Mouse (Mus musculus): Measurements from ENCODE around the gene B430305J03Rik.

B430305J03Rik gene

GRCm38 (mm10) chr3:61348036-61348614 is 17.6 kb downstream of the B430305J03Rik start:
- DNase-seq = no peak

GRCm38 (mm10) chr3:61345636-61346035 is 20.1 kb downstream of the B430305J03Rik start:
- no peak for DNase-seq

GRCm38 (mm10) chr3:61344031-61344430 is 21.7 kb downstream of the B430305J03Rik start:
- no peak for DNase-seq

- DNase-seq = peak in 1 of 2 experiments; percentile 23
Observed at GRCm38 (mm10) chr3:61340321-61340720, 25.4 kb downstream of the B430305J03Rik start.

- no peak for DNase-seq
Observed at GRCm38 (mm10) chr3:61337230-61337629, 28.5 kb downstream of the B430305J03Rik start.

GRCm38 (mm10) chr3:61336205-61336604 is 29.5 kb downstream of the B430305J03Rik start:
- DNase-seq = no peak

GRCm38 (mm10) chr3:61321632-61322031 is 44.1 kb downstream of the B430305J03Rik start:
- no peak for DNase-seq

- no peak for DNase-seq
Observed at GRCm38 (mm10) chr3:61320031-61320430, 45.7 kb downstream of the B430305J03Rik start.

GRCm38 (mm10) chr3:61315002-61315401 is 50.7 kb downstream of the B430305J03Rik start:
- no peak for DNase-seq

All from lung, postnatal 4 days (tissue).